Mouse (Mus musculus) naive thymus-derived CD4-positive, alpha-beta T cell, adult 2 months (primary cell): ENCODE measurements around the gene Gm5741.

Experiments
- DNase-seq: peaks from one replicate; pipeline ENCODE4 v3.0.0-alpha.2; 2011; ENCODE audit warnings: low read depth

Gm5741 gene

GRCm38 (mm10) chr8:85073041-85073612 is 5.3 kb upstream of the Gm5741 start:
- DNase-seq: no peak

GRCm38 (mm10) chr8:85072364-85072929 is 4.7 kb upstream of the Gm5741 start:
- no peak for DNase-seq

GRCm38 (mm10) chr8:85071514-85072281 is 3.9 kb upstream of the Gm5741 start, which contains the start of gene Dhps:
Gene Dhps, plus strand, starts transcription at chr8:85071757.
- DNase-seq: peak; percentile 92

GRCm38 (mm10) chr8:85071041-85071440 is 3.3 kb upstream of the Gm5741 start:
- DNase-seq: no peak

GRCm38 (mm10) chr8:85067155-85067554 is 627 bp downstream of the Gm5741 start:
- no peak for DNase-seq

GRCm38 (mm10) chr8:85065213-85065612 is 2.6 kb downstream of the Gm5741 start:
- DNase-seq: no peak

GRCm38 (mm10) chr8:85062603-85063002 is 5.2 kb downstream of the Gm5741 start:
- DNase-seq: no peak

GRCm38 (mm10) chr8:85059879-85060616 is 7.7 kb downstream of the Gm5741 start, which contains the start of gene Fbxw9:
Gene Fbxw9, plus strand, starts transcription at chr8:85060055.
- DNase-seq: peak; percentile 92

GRCm38 (mm10) chr8:85057367-85057766 is 10.4 kb downstream of the Gm5741 start:
- no peak for DNase-seq

GRCm38 (mm10) chr8:85043619-85044018 is 24.2 kb downstream of the Gm5741 start:
- DNase-seq: no peak

- DNase-seq: peak; percentile 57
Observed at GRCm38 (mm10) chr8:85037681-85038531, 29.9 kb downstream of the Gm5741 start.

- DNase-seq: no peak
Observed at GRCm38 (mm10) chr8:85037366-85037680, 30.5 kb downstream of the Gm5741 start.

GRCm38 (mm10) chr8:85036718-85037365 is 30.9 kb downstream of the Gm5741 start, which contains the start of gene Tnpo2:
Gene Tnpo2, plus strand, starts transcription at chr8:85036915.
- peak; percentile 94 for DNase-seq

- no peak for DNase-seq
Observed at GRCm38 (mm10) chr8:85036381-85036717, 31.4 kb downstream of the Gm5741 start.

- peak; percentile 62 for DNase-seq
Observed at GRCm38 (mm10) chr8:85035728-85036310, 32.0 kb downstream of the Gm5741 start.

- peak; percentile 41 for DNase-seq
Observed at GRCm38 (mm10) chr8:85035165-85035727, 32.5 kb downstream of the Gm5741 start.

- peak; percentile 93 for DNase-seq
Observed at GRCm38 (mm10) chr8:85034764-85035163, 33.0 kb downstream of the Gm5741 start.

- no peak for DNase-seq
Observed at GRCm38 (mm10) chr8:85033867-85034266, 33.9 kb downstream of the Gm5741 start.

GRCm38 (mm10) chr8:85032622-85033311 is 35.0 kb downstream of the Gm5741 start:
- DNase-seq: no peak

- no peak for DNase-seq
Observed at GRCm38 (mm10) chr8:85029271-85029670, 38.5 kb downstream of the Gm5741 start.
